Mouse (Mus musculus): Measurements from ENCODE around the gene Galk2. TPM values are rescaled to one million over a fixed set of nuclear protein-coding genes. Genes with fewer than 3 reads are reported as not detected.

The Galk2 gene
- polyA plus RNA-seq, 1 experiment from 2014 or later, result 9.6 TPM

DNA sequence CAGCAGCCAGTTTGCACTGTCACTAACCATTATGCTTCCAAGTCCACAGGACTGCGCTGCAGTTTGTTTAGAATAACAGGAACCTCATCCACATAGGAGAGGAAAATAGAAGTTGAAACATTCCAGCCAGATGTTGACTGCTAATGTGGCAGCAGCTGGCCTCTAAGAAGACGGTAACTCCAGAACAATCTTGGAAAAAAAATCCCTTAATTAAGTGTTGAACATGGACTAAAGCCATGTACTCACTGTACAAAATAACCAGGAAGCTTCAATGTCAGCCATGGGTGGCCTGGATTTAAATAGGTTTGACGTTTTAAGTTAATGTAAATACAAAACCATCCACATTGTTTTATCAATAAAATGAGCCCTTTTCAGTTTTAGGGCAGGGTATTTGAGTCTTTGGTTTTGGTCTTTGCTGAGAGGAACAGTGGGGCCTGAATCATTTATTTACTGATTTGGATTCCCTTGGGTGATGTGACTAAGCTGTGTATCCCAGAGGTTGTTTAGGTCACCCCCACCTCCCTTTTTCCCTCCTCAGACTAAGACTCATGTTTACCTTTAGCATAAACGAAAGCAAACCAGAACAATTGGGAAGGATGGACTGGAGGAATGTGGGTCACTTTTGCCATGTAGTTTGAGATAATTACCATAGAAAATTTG lies 47.6 kb downstream of the Galk2 start:
- H3K4me1 ChIP-seq (ENCODE audit: insufficient read depth), result 0 out of 2 replicates have a peak, but pooled peaks cover 7% of the 10 kb centered on the region
- DNase-seq, result no peak
- H3K9me3 ChIP-seq (ENCODE audit: low read length), result no peaks in the 10 kb centered on the region
- H3K9ac ChIP-seq (replicated peaks), result no peak overlapping the region
- no peaks in the 10 kb centered on the region for H3K27me3 ChIP-seq (ENCODE audit: insufficient read depth, low read length)
- no peak for TF ChIP-seq CTCF (IDR thresholded peaks at IDR 0.05; ENCODE audit: low read depth)
- no peak for TF ChIP-seq EP300 (IDR thresholded peaks at IDR 0.05; ENCODE audit: low read depth)
- no peak overlapping the region for H3K4me2 ChIP-seq (ENCODE audit: low read depth, low read length)
- no peaks in the 10 kb centered on the region; the same call in 1 of the 2 replicates for H3K36me3 ChIP-seq (replicated peaks; ENCODE audit: insufficient read depth, low read length)
- H3K4me3 ChIP-seq (ENCODE audit: low read depth, low read length), result no peak overlapping the region
- WGBS (ENCODE audit: insufficient replicate concordance), result 81% methylated on average over 4 of the region's 4 CpGs
- H3K27ac ChIP-seq (ENCODE audit: low read depth), result no peak overlapping the region
- no peak for ATAC-seq

DNA sequence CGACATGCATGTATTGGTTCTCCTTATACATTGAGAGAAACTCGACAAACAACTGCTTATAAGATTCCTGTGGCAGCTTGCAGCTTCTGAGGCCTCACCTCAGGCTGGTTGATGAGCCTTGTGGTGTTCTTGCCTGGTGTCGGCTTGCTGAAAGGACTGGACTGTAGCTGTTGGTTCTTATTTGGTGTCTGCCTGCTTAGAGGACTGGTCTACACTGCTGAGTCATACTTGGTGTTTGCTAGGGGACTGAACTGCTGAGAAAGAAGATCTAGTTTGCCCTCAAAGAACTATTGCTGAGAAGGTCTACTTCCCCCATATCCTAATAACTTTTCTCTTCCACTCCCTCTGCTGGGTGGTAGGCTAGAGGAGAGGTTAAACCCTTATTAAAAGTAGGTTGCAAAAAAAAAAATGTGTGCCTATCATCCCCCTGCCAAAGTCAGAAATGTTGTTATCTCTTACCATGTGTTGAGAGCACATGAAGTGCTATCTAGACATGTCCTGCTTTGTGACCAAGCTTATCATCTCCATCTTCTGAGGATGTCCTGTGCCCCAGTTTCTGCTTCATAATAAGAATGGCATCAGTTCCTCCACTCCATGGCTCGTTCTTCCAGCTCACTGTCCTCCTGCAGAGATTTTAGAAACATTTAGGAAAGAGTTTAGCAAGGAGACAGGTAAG lies 48.8 kb downstream of the Galk2 start:
- no peak overlapping the region for H3K27ac ChIP-seq (ENCODE audit: low read depth)

DNA sequence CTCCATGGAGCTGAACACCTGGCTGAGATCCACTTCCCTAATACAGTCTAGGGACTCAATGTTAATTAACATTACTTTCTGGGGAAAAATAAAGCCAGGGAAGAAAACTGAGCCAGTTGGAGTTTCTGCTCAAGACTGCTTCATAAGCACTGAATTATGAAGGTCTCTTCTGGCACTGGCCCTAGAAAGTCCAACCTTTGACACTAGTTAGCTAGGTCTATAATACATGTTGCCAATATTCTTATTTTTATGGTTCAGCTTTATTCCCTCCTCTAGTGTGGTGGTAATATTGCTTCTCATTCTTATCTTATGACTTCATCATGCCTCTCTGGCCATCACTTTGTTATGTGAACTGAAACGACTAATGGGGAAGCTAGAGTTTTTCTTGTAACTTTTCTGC lies 55.3 kb downstream of the Galk2 start:
- no peaks in the 10 kb centered on the region for H3K27me3 ChIP-seq (ENCODE audit: insufficient read depth, low read length)
- 43% methylated on average over 1 of the region's 1 CpGs for WGBS (ENCODE audit: insufficient replicate concordance)
- H3K4me2 ChIP-seq (ENCODE audit: low read depth, low read length), result no peak overlapping the region
- H3K4me3 ChIP-seq (ENCODE audit: low read depth, low read length), result no peak overlapping the region
- H3K4me1 ChIP-seq (ENCODE audit: insufficient read depth), result no peaks in the 10 kb centered on the region
- H3K27ac ChIP-seq (ENCODE audit: low read depth), result no peak overlapping the region
- TF ChIP-seq CTCF (IDR thresholded peaks at IDR 0.05; ENCODE audit: low read depth) (no peak), EP300 (IDR thresholded peaks at IDR 0.05; ENCODE audit: low read depth) (no peak)
- no peaks in the 10 kb centered on the region for H3K36me3 ChIP-seq (replicated peaks; ENCODE audit: insufficient read depth, low read length)
- DNase-seq (no peak), ATAC-seq (no peak)
- no peaks in the 10 kb centered on the region for H3K9me3 ChIP-seq (ENCODE audit: low read length)
- no peak overlapping the region for H3K9ac ChIP-seq (replicated peaks)

More for the DNA sequence above, 48.8 kb downstream of the Galk2 start:
- H3K9ac ChIP-seq (replicated peaks), result no peak overlapping the region
- no peaks in the 10 kb centered on the region; the same call in 1 of the 2 replicates for H3K36me3 ChIP-seq (replicated peaks; ENCODE audit: insufficient read depth, low read length)
- WGBS (ENCODE audit: insufficient replicate concordance), result 70% methylated on average over 4 of the region's 4 CpGs
- TF ChIP-seq EP300 (IDR thresholded peaks at IDR 0.05; ENCODE audit: low read depth) (peak; percentile 46; the same call in 1 of the 2 replicates), CTCF (IDR thresholded peaks at IDR 0.05; ENCODE audit: low read depth) (no peak)
- no peaks in the 10 kb centered on the region for H3K9me3 ChIP-seq (ENCODE audit: low read length)
- DNase-seq (no peak), ATAC-seq (peak; percentile 35)
- H3K4me1 ChIP-seq (ENCODE audit: insufficient read depth), result 0 out of 2 replicates have a peak, but pooled peaks cover 7% of the 10 kb centered on the region
- H3K4me3 ChIP-seq (ENCODE audit: low read depth, low read length), result no peak overlapping the region
- no peaks in the 10 kb centered on the region for H3K27me3 ChIP-seq (ENCODE audit: insufficient read depth, low read length)
- H3K4me2 ChIP-seq (ENCODE audit: low read depth, low read length), result no peak overlapping the region

DNA sequence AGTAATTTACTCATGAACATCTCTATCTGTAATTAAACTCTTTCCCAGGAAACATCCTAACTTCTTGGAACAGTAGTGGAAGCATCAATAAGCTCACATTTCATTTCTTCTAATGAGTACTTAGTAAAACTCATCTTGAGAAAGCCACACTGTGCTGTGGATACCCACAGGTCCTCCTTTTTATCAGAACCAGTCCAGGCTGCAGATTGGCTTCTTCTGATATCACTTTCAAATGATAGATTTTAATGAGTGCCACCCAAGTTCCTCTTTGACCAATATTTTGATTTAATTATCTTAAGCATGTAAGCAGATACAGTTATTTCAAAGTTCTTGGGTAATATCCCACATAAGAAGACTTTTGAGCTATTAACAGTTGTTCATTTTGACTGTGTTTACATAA lies 55.8 kb downstream of the Galk2 start:
- no peaks in the 10 kb centered on the region for H3K27me3 ChIP-seq (ENCODE audit: insufficient read depth, low read length)
- no peaks in the 10 kb centered on the region for H3K4me1 ChIP-seq (ENCODE audit: insufficient read depth)
- ATAC-seq (no peak), DNase-seq (no peak)
- H3K27ac ChIP-seq (ENCODE audit: low read depth), result no peak overlapping the region
- TF ChIP-seq EP300 (IDR thresholded peaks at IDR 0.05; ENCODE audit: low read depth) (no peak), CTCF (IDR thresholded peaks at IDR 0.05; ENCODE audit: low read depth) (no peak)
- no peak overlapping the region for H3K4me2 ChIP-seq (ENCODE audit: low read depth, low read length)
- no peaks in the 10 kb centered on the region for H3K36me3 ChIP-seq (replicated peaks; ENCODE audit: insufficient read depth, low read length)
- no peak overlapping the region for H3K9ac ChIP-seq (replicated peaks)
- no peaks in the 10 kb centered on the region for H3K9me3 ChIP-seq (ENCODE audit: low read length)
- no peak overlapping the region for H3K4me3 ChIP-seq (ENCODE audit: low read depth, low read length)

DNA sequence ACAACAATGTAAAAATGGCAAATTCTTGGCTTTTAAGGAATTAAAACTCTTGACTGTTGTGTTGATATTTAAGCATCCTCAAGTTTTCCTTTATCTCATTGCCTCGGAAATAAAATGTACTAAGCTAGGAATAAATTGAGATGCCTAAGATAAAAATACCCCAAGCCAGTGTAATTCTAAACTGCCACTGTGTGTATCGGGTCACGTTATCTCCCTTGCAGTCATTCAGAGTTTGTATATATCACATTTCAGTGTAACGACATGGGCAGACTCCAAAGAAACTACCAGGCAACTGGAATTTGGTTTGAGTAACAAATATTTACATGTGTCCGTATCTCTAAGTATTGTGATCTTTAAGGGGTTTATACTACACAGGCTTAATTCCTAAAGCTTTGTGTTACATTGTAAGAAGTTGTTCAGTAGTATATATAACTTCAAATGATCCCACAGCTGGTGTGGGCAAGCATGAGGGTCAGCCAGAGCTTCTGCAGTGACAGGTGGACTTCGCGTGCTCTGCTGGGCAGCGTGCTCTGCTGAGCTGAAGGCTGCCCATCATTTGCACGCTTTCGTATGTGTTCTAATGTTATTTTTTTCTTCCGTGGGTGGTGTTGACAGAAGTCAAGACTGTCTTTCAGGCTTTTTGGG lies 57.9 kb downstream of the Galk2 start:
- DNase-seq (no peak), ATAC-seq (no peak)
- no peak overlapping the region for H3K4me2 ChIP-seq (ENCODE audit: low read depth, low read length)
- H3K4me1 ChIP-seq (ENCODE audit: insufficient read depth), result no peaks in the 10 kb centered on the region
- TF ChIP-seq EP300 (IDR thresholded peaks at IDR 0.05; ENCODE audit: low read depth), result no peak
- no peak for TF ChIP-seq CTCF (IDR thresholded peaks at IDR 0.05; ENCODE audit: low read depth)
- 72% methylated on average over 11 of the region's 11 CpGs for WGBS (ENCODE audit: insufficient replicate concordance)
- H3K9ac ChIP-seq (replicated peaks), result no peak overlapping the region
- H3K27me3 ChIP-seq (ENCODE audit: insufficient read depth, low read length), result no peaks in the 10 kb centered on the region
- no peaks in the 10 kb centered on the region for H3K36me3 ChIP-seq (replicated peaks; ENCODE audit: insufficient read depth, low read length)
- no peak overlapping the region for H3K4me3 ChIP-seq (ENCODE audit: low read depth, low read length)
- H3K27ac ChIP-seq (ENCODE audit: low read depth), result no peak overlapping the region
- no peaks in the 10 kb centered on the region for H3K9me3 ChIP-seq (ENCODE audit: low read length)

DNA sequence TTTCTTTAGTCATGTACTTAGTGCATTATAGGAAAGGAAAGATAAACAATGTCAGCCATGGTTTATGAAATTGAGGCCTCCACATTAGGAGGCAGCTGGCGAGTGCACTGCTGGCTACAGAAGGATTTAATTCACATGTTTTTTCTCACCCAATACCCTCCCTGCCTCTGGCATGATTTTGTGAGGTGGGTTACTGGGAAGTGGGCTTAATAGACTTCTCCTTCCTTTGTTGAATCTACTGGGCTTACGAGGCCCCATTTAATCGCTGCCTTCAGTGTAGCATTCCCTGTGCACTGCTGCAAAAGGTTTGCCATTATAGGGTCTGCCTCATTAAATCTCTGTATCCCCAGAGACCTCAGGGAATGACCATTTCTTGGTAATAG lies 58.4 kb downstream of the Galk2 start:
- Histone ChIP-seq H3K27me3 (ENCODE audit: insufficient read depth, low read length) (no peaks in the 10 kb centered on the region), H3K27ac (ENCODE audit: low read depth) (no peak overlapping the region), H3K4me2 (ENCODE audit: low read depth, low read length) (no peak overlapping the region), H3K9me3 (ENCODE audit: low read length) (no peaks in the 10 kb centered on the region), H3K4me1 (ENCODE audit: insufficient read depth) (no peaks in the 10 kb centered on the region), H3K9ac (replicated peaks) (no peak overlapping the region), H3K4me3 (ENCODE audit: low read depth, low read length) (no peak overlapping the region), H3K36me3 (replicated peaks; ENCODE audit: insufficient read depth, low read length) (no peaks in the 10 kb centered on the region)
- no peak for TF ChIP-seq CTCF (IDR thresholded peaks at IDR 0.05; ENCODE audit: low read depth)
- TF ChIP-seq EP300 (IDR thresholded peaks at IDR 0.05; ENCODE audit: low read depth), result no peak
- no peak for DNase-seq
- no peak for ATAC-seq
- 91% methylated on average over 3 of the region's 3 CpGs for WGBS (ENCODE audit: insufficient replicate concordance)

Data from liver, postnatal 0 days (tissue).